Mouse (Mus musculus): ENCODE measurements around the gene Hectd2.

DNA sequence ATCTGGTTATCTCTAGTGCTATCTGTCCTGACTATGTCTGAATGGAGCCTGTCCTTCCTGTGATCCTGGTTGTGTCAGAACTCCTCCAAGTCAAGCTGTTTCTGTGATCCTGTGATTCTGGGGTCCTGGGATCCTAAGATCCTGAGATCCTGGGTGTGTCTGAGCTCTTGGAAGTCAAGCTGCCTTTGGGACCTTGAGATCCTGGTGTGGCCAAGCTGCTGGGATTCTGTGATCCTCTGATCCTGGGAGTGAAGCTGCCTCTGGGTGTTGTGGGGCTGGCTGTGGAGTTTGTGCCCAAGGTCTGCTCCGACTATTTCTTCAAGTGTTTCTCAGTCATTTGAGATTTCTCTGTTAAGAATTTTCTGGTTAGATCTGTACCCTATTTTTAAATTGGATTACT lies 98.2 kb downstream of the Hectd2 start:
- TF ChIP-seq POLR2A (IDR thresholded peaks at IDR 0.05; ENCODE audit: low read depth, low read length) (no peak), CTCF (IDR thresholded peaks at IDR 0.05; ENCODE audit: extremely low read depth, insufficient read depth, insufficient read length, insufficient replicate concordance) (no peak)

All from spleen, adult 2 months (tissue).